Mouse (Mus musculus) limb, embryonic 15.5 days (tissue): ENCODE measurements around the gene Zfp853. TPM values are rescaled to one million over a fixed set of nuclear protein-coding genes. Genes with fewer than 3 reads are reported as not detected.

ENCODE experiments used
- ATAC-seq: fragments of 200-750 bp; cut with Nextera tagmentation; 2 replicates; pipeline ENCODE4 v1.8.0; 2017; ENCODE audit warnings: low read depth, moderate TSS enrichment; ENCODE audit not compliant: insufficient number of reproducible peaks, low FRiP score, low TSS enrichment
- H3K27ac ChIP-seq: fragments of 300-500 bp; sonication (generic); 2 replicates; pipeline ENCODE4 v1.5.1; 2015; ENCODE audit warnings: moderate library complexity, mild to moderate bottlenecking, inconsistent platforms
- H3K27me3 ChIP-seq: fragments of 300-500 bp; sonication (generic); 2 replicates; pipeline ENCODE4 v1.6.1; 2015; ENCODE audit warnings: inconsistent platforms
- H3K36me3 ChIP-seq: fragments of 300-500 bp; sonication (generic); 2 replicates; pipeline ENCODE4 v1.6.1; 2015; ENCODE audit warnings: inconsistent platforms
- H3K4me1 ChIP-seq: fragments of 300-500 bp; sonication (generic); 2 replicates; pipeline ENCODE4 v1.6.1; 2015; ENCODE audit warnings: inconsistent platforms
- H3K4me2 ChIP-seq: fragments of 300-500 bp; sonication (generic); 2 replicates; pipeline ENCODE4 v1.6.1; 2015; ENCODE audit warnings: mild to moderate bottlenecking, inconsistent platforms
- H3K4me3 ChIP-seq: fragments of 300-500 bp; sonication (generic); 2 replicates; pipeline ENCODE4 v1.5.1; 2015; ENCODE audit warnings: mild to moderate bottlenecking, inconsistent platforms
- H3K9ac ChIP-seq: fragments of 300-500 bp; sonication (generic); 2 replicates; pipeline ENCODE4 v1.6.1; 2015; ENCODE audit warnings: inconsistent platforms
- H3K9me3 ChIP-seq: fragments of 300-500 bp; sonication (generic); 2 replicates; pipeline ENCODE4 v1.6.1; 2016; ENCODE audit warnings: inconsistent platforms
- WGBS: fragments of 180-500 bp; shearing (Covaris S2); methylation state at CpG from one replicate; pipeline ENCODE4 v1.1.7; 2015; 5-methylcytosine and 5-hydroxymethylcytosine counted together
- polyA plus RNA-seq: library from polyadenylated mRNA; unstranded; fragments of >200 nt; fragmentation: Nextera tagmentation; extraction: Ambion mirVana; gene quantifications from 2 replicates; pipeline ENCODE4 v1.2.1, GENCODE M21; 2015

Gene Zfp853
- polyA plus RNA-seq, result 0.10 and 0.18 TPM in 2 replicates

- ATAC-seq, result no peak
- 5% methylated on average over 31 of the region's 38 CpGs for WGBS
Observed at GRCm38 (mm10) chr5:143293404-143293803, at the start of gene Zfp853. Gene Zfp853 (minus strand): TSS chr5:143293623.

GRCm38 (mm10) chr5:143339603-143340002 is 46.2 kb upstream of the Zfp853 start:
- no peak overlapping the region for H3K27ac ChIP-seq
- H3K4me2 ChIP-seq, result no peak overlapping the region
- H3K4me3 ChIP-seq, result no peak overlapping the region
- ATAC-seq, result no peak
- no peaks in the 10 kb centered on the region for H3K4me1 ChIP-seq
- H3K9me3 ChIP-seq, result no peaks in the 10 kb centered on the region
- 49% methylated on average over 6 of the region's 6 CpGs for WGBS
- no peaks in the 10 kb centered on the region for H3K27me3 ChIP-seq
- H3K36me3 ChIP-seq, result no peaks in the 10 kb centered on the region
- H3K9ac ChIP-seq, result no peak overlapping the region

More at GRCm38 (mm10) chr5:143293404-143293803, at the start of gene Zfp853:
- H3K36me3 ChIP-seq, result peaks cover 4% of the 10 kb centered on the region
- no peaks in the 10 kb centered on the region for H3K9me3 ChIP-seq
- H3K27ac ChIP-seq, result no peak within 1 kb of the TSS
- peak within 1 kb of the TSS; percentile 55 for H3K4me3 ChIP-seq
- peak within 1 kb of the TSS; percentile 47 for H3K9ac ChIP-seq
- peaks cover 26% of the 10 kb centered on the region for H3K4me1 ChIP-seq
- peak within 1 kb of the TSS; percentile 92 for H3K4me2 ChIP-seq
- peaks cover 63% of the 10 kb centered on the region for H3K27me3 ChIP-seq

- no peak overlapping the region for H3K9ac ChIP-seq
- ATAC-seq, result no peak
- H3K27me3 ChIP-seq, result no peaks in the 10 kb centered on the region
- H3K9me3 ChIP-seq, result no peaks in the 10 kb centered on the region
- H3K27ac ChIP-seq, result no peak overlapping the region
- H3K36me3 ChIP-seq, result no peaks in the 10 kb centered on the region
- no peaks in the 10 kb centered on the region for H3K4me1 ChIP-seq
- no peak overlapping the region for H3K4me2 ChIP-seq
- H3K4me3 ChIP-seq, result no peak overlapping the region
- WGBS, result 66% methylated on average over 6 of the region's 6 CpGs
Observed at GRCm38 (mm10) chr5:143336559-143336958, 43.1 kb upstream of the Zfp853 start.

- H3K4me2 ChIP-seq, result no peak overlapping the region
- no peak overlapping the region for H3K27ac ChIP-seq
- no peaks in the 10 kb centered on the region for H3K9me3 ChIP-seq
- 69% methylated on average over 7 of the region's 7 CpGs for WGBS
- H3K9ac ChIP-seq, result no peak overlapping the region
- no peak for ATAC-seq
- H3K4me3 ChIP-seq, result no peak overlapping the region
- H3K27me3 ChIP-seq, result no peaks in the 10 kb centered on the region
- no peaks in the 10 kb centered on the region for H3K36me3 ChIP-seq
- H3K4me1 ChIP-seq, result peaks cover under 1% of the 10 kb centered on the region
Observed at GRCm38 (mm10) chr5:143335089-143335460, 41.7 kb upstream of the Zfp853 start.

- Histone ChIP-seq H3K27me3 (no peaks in the 10 kb centered on the region), H3K4me1 (peaks cover 6% of the 10 kb centered on the region), H3K4me3 (no peak overlapping the region), H3K9ac (no peak overlapping the region), H3K4me2 (no peak overlapping the region), H3K27ac (no peak overlapping the region), H3K36me3 (no peaks in the 10 kb centered on the region), H3K9me3 (no peaks in the 10 kb centered on the region)
- 58% methylated on average over 14 of the region's 14 CpGs for WGBS
- no peak for ATAC-seq
Observed at GRCm38 (mm10) chr5:143334418-143335088, 41.1 kb upstream of the Zfp853 start.

GRCm38 (mm10) chr5:143333872-143334271 is 40.4 kb upstream of the Zfp853 start:
- 12% methylated on average over 5 of the region's 5 CpGs for WGBS
- Histone ChIP-seq H3K27me3 (no peaks in the 10 kb centered on the region), H3K4me3 (no peak overlapping the region), H3K27ac (no peak overlapping the region), H3K4me1 (peaks cover 6% of the 10 kb centered on the region), H3K9me3 (no peaks in the 10 kb centered on the region), H3K9ac (no peak overlapping the region), H3K36me3 (no peaks in the 10 kb centered on the region), H3K4me2 (no peak overlapping the region)
- no peak for ATAC-seq

GRCm38 (mm10) chr5:143328690-143329495 is 35.5 kb upstream of the Zfp853 start, which contains the start of gene Zdhhc4:
Gene Zdhhc4 (minus strand): TSS chr5:143329256.
- Histone ChIP-seq H3K27ac (peak within 1 kb of the TSS; percentile 77), H3K4me2 (peak within 1 kb of the TSS; percentile 86), H3K36me3 (peaks cover 27% of the 10 kb centered on the region), H3K9me3 (no peaks in the 10 kb centered on the region), H3K27me3 (no peaks in the 10 kb centered on the region), H3K4me3 (peak within 1 kb of the TSS; percentile 94), H3K9ac (peak within 1 kb of the TSS; percentile 85), H3K4me1 (peaks cover 18% of the 10 kb centered on the region)
- ATAC-seq, result no peak
- WGBS, result under 1% methylated on average over 57 of the region's 57 CpGs

- WGBS, result 84% methylated on average over 8 of the region's 8 CpGs
Observed at GRCm38 (mm10) chr5:143317288-143317610, 23.8 kb upstream of the Zfp853 start.

GRCm38 (mm10) chr5:143316605-143317287 is 23.3 kb upstream of the Zfp853 start:
- Histone ChIP-seq H3K4me2 (no peak overlapping the region), H3K9ac (no peak overlapping the region), H3K4me1 (peaks cover 22% of the 10 kb centered on the region), H3K9me3 (no peaks in the 10 kb centered on the region), H3K27me3 (no peaks in the 10 kb centered on the region), H3K27ac (no peak overlapping the region), H3K36me3 (peaks cover 75% of the 10 kb centered on the region), H3K4me3 (no peak overlapping the region)
- WGBS, result 90% methylated on average over 5 of the region's 5 CpGs
- ATAC-seq, result no peak

More at GRCm38 (mm10) chr5:143317288-143317610, 23.8 kb upstream of the Zfp853 start:
- peaks cover 75% of the 10 kb centered on the region for H3K36me3 ChIP-seq
- H3K9ac ChIP-seq, result no peak overlapping the region
- H3K27ac ChIP-seq, result no peak overlapping the region
- no peak overlapping the region for H3K4me3 ChIP-seq
- peaks cover 17% of the 10 kb centered on the region for H3K4me1 ChIP-seq
- H3K27me3 ChIP-seq, result no peaks in the 10 kb centered on the region
- ATAC-seq, result no peak
- no peaks in the 10 kb centered on the region for H3K9me3 ChIP-seq
- no peak overlapping the region for H3K4me2 ChIP-seq

GRCm38 (mm10) chr5:143315514-143315888 is 22.1 kb upstream of the Zfp853 start:
- H3K4me1 ChIP-seq, result peaks cover 24% of the 10 kb centered on the region
- no peaks in the 10 kb centered on the region for H3K27me3 ChIP-seq
- H3K9ac ChIP-seq, result no peak overlapping the region
- H3K36me3 ChIP-seq, result peaks cover 75% of the 10 kb centered on the region
- 0 out of 2 replicates have a peak, but pooled peaks have one; percentile 9 for ATAC-seq
- 14% methylated on average over 8 of the region's 8 CpGs for WGBS
- H3K9me3 ChIP-seq, result no peaks in the 10 kb centered on the region
- H3K4me3 ChIP-seq, result peak overlapping the region; percentile 91
- H3K27ac ChIP-seq, result no peak overlapping the region
- peak overlapping the region; percentile 82 for H3K4me2 ChIP-seq

- H3K27ac ChIP-seq, result peak within 1 kb of the TSS; percentile 90
- under 1% methylated on average over 93 of the region's 101 CpGs for WGBS
- peak within 1 kb of the TSS; percentile 82 for H3K4me2 ChIP-seq
- ATAC-seq, result peak; percentile 75
- H3K9me3 ChIP-seq, result no peaks in the 10 kb centered on the region
- peak within 1 kb of the TSS; percentile 89 for H3K9ac ChIP-seq
- no peaks in the 10 kb centered on the region for H3K27me3 ChIP-seq
- peaks cover 75% of the 10 kb centered on the region for H3K36me3 ChIP-seq
- peak within 1 kb of the TSS; percentile 91 for H3K4me3 ChIP-seq
- peaks cover 24% of the 10 kb centered on the region for H3K4me1 ChIP-seq
Observed at GRCm38 (mm10) chr5:143314730-143315513, 21.5 kb upstream of the Zfp853 start, which contains the start of gene E130309D02Rik. Gene E130309D02Rik (minus strand): TSS chr5:143315360.
